Mouse (Mus musculus) macrophage (primary cell): ENCODE measurements around the gene Hist1h2bg. TPM values are rescaled to one million over a fixed set of nuclear protein-coding genes. Genes with fewer than 3 reads are reported as not detected.
"Not testable (repeated sequence)": the region's sequence is repeated elsewhere in the genome, so short reads cannot be mapped to it uniquely, and the experiment has no call there.

Experiments used
- H3K27ac ChIP-seq: fragments of 350-480 bp; formaldehyde crosslinking; 2 replicates; pipeline ENCODE4 v1.9.0; 2021
- H3K36me3 ChIP-seq: fragments of 350-480 bp; formaldehyde crosslinking; 2 replicates; pipeline ENCODE4 v1.9.0; 2021; ENCODE audit errors: inconsistent target
- H3K4me3 ChIP-seq: fragments of 350-480 bp; formaldehyde crosslinking; 2 replicates; pipeline ENCODE4 v1.9.0; 2021; ENCODE audit errors: inconsistent target
- H3K79me2 ChIP-seq: fragments of 350-480 bp; formaldehyde crosslinking; 2 replicates; pipeline ENCODE4 v1.9.0; 2021; ENCODE audit errors: inconsistent target
- WGBS: methylation state at CpG from one replicate; pipeline ENCODE4 v1.1.7; 2026; ENCODE audit warnings: inconsistent platforms; ENCODE audit not compliant: missing documents; 5-methylcytosine and 5-hydroxymethylcytosine counted together
- polyA plus RNA-seq: library from polyadenylated mRNA; stranded (reverse); fragments of 250-400 nt; gene quantifications from 3 replicates; pipeline ENCODE4 v1.2.4, GENCODE M21; 2018; ENCODE audit warnings: inconsistent platforms
- total RNA-seq, 78 experiments: library from RNA; depleted of rRNA; stranded (reverse); fragments of 250-400 nt; gene quantifications; 1 replicate in 9 of 78; 2 replicates in 24 of 78; 3 replicates in 43 of 78; 4 replicates in 2 of 78; pipeline ENCODE4 v1.2.4; 2018; ENCODE audit warnings: inconsistent platforms in 56 of 78

Hist1h2bg gene
- 10 to 100 TPM in 17 of 26 experiments, 1 to 10 TPM in 9; 3.7 to 73.8 (median 11.9) TPM for total RNA-seq (2018; cell fraction: chromatin; rRNA removed)
- 100 to 1,000 TPM in 1 of 26 experiments, 10 to 100 TPM in 25; 17.9 to 110 (median 36.8) TPM for total RNA-seq (2018; cell fraction: cytosol; rRNA removed)
- 10 to 100 TPM in 23 of 26 experiments, 1 to 10 TPM in 3; 3.5 to 63.4 (median 21.2) TPM for total RNA-seq (2018; cell fraction: nucleus; rRNA removed)
- 0.65 to 7.9 TPM (median 2.9 TPM) in 3 replicates for polyA plus RNA-seq

DNA sequence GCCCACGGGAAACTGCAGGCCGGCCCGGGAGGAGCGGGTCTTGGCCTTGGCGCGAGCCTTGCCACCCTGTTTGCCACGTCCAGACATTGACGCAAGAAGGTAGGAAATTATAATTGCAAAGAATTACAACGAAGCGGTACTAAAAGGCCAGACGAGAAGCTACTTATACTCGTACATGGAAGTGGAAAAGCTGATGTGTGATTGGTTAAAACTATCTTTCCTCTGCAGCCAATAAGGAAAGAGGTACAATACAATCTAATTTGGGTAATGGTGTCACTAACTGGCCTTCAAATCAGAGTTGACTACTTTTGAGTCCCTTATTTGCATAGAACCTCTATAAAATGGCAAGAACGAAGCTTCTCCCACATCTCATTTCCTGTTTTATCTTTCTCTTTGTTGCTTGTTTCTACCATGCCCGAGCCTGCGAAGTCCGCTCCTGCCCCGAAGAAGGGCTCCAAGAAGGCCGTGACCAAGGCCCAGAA, at the start of gene Hist1h2bg, which contains the start of gene Hist1h2ae:
Gene Hist1h2bg, plus strand, starts transcription at position 375 of the 482 bp plus-strand sequence.
Gene Hist1h2ae, minus strand, starts transcription at position 199 of the 482 bp plus-strand sequence.
- Histone ChIP-seq H3K4me3 (peak within 1 kb of the TSS; percentile 41), H3K27ac (peak within 1 kb of the TSS; percentile 75), H3K79me2 (peaks cover 18% of the 10 kb centered on the region; the same call in 1 of the 2 replicates), H3K36me3 (no peaks in the 10 kb centered on the region)
- WGBS: 0% methylated on average over 8 of the region's 18 CpGs

DNA sequence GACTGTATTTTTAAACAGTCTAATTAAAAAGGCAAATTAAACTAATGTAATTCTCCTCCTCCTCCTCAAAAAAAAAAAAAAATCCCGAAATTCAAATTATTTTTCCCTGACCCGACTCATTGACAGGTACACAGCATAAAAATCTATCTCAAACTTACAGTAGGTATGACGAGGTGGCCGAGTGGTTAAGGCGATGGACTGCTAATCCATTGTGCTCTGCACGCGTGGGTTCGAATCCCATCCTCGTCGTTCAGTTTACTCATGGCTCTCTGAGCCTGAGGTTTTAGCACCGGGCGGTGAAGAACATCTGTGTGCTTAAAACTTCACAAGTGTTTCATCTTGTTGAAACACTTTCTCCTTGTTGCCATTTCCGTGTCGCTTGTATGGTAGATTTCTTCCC, 49.5 kb upstream of the Hist1h2bg start:
- Histone ChIP-seq H3K79me2 (no peaks in the 10 kb centered on the region), H3K27ac (no peak overlapping the region), H3K4me3 (no peak overlapping the region), H3K36me3 (no peaks in the 10 kb centered on the region)
- 3% methylated on average over 14 of the region's 14 CpGs for WGBS

DNA sequence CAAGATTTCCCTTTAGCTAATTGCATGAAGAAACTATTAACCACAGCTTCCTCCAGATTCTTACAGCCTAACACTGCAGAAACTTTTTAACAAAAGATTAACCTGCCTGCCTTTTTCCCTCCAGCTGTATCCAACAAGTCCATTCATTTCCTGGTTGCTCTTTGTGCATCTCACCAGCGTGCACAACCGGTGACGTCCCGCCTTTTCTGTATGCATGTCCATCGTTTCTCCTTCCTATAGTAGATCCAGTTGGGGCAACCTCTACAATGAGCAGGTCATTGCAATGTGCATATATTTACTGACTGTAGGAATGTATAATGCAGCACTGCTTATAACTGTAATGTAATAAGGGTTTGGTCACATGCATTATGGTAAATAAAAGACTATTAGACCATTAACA, 47.2 kb upstream of the Hist1h2bg start:
- Histone ChIP-seq H3K79me2 (no peaks in the 10 kb centered on the region), H3K36me3 (no peaks in the 10 kb centered on the region), H3K4me3 (no peak overlapping the region), H3K27ac (no peak overlapping the region)
- WGBS: 45% methylated on average over 5 of the region's 5 CpGs

DNA sequence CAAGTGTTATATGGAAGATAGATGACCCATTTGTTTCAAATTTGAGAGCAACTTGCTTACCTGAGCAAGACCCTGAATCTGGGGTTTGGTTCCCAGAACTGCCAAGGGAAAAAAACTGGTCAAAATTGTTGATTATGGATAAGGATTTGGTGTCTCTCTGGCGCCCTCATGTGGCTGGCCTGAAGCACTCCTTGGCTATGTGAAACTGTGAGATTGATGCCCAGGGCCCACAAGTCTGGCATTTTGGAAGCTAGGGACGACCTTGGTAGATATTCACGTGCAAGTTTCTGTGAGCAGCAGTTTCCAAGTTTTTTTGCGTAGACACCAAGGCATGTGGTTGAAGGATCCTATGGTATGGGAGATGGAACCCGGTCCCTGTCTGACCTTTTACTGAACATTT, 46.5 kb upstream of the Hist1h2bg start:
- H3K4me3 ChIP-seq: no peak overlapping the region
- H3K79me2 ChIP-seq: no peaks in the 10 kb centered on the region
- no peaks in the 10 kb centered on the region for H3K36me3 ChIP-seq
- H3K27ac ChIP-seq: no peak overlapping the region
- 18% methylated on average over 5 of the region's 5 CpGs for WGBS

DNA sequence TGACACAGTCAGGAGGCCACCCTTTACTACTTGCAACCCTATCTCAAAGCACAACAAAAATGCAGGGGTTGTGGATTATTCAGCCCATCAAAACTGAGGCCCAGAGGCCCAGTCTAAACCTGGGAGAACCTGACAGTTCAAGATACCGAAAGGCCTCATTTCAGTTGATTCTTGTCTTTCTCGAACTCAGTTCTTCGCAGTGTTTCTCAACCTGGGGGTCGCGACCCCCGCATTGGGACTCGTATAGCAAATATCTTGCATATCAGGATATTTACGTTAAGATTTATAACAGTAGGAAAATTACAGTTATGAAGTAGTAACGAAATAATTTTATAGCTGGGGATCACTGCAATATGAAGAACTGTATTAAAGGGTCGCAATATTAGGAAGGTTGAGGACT, 45.3 kb upstream of the Hist1h2bg start:
- 6% methylated on average over 10 of the region's 10 CpGs for WGBS
- H3K27ac ChIP-seq: no peak overlapping the region

DNA sequence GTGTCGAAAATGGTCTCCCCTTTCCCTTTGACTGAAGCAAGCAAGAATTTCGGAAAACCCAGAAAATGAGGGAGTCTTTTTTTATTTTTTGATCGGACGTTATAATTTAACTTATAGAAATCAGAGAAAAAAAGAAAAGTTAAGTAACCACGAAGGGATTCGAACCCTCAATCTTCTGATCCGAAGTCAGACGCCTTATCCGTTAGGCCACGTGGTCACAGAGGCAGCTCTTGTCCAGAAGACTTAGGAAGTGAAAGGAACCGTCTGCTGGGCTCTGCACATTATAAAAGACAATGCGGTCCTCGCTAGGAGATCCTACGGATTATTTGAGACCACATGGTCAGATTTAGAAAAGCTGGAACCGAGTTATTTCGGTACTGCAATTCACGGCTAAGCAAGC, 44.9 kb upstream of the Hist1h2bg start:
- Histone ChIP-seq H3K4me3 (peak overlapping the region; percentile 27), H3K27ac (no peak overlapping the region), H3K79me2 (no peaks in the 10 kb centered on the region), H3K36me3 (no peaks in the 10 kb centered on the region)
- WGBS: 1% methylated on average over 15 of the region's 17 CpGs

More for the DNA sequence above, 45.3 kb upstream of the Hist1h2bg start:
- Histone ChIP-seq H3K79me2 (no peaks in the 10 kb centered on the region), H3K36me3 (no peaks in the 10 kb centered on the region), H3K4me3 (peak overlapping the region; percentile 27; the same call in 1 of the 2 replicates)

DNA sequence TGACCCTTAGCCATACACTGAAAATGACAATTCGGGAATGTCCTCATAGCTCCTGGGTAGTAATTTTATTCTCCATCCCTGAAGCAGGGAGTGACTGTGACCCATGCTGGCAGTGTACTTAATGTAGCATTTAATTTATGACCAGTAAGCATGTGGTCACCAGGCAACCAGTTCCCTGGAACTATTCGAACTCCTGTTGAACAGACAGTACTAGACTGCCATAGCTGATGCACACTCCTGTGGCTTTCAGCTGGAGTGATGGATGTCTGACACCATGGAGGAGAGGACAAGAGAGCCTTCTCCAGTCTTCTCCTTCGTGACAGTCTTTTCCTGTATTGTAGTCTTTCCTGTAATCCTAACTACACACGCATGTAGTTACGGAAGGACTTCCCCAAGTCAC, 42.2 kb upstream of the Hist1h2bg start:
- H3K27ac ChIP-seq: no peak overlapping the region
- WGBS: 93% methylated on average over 5 of the region's 5 CpGs

DNA sequence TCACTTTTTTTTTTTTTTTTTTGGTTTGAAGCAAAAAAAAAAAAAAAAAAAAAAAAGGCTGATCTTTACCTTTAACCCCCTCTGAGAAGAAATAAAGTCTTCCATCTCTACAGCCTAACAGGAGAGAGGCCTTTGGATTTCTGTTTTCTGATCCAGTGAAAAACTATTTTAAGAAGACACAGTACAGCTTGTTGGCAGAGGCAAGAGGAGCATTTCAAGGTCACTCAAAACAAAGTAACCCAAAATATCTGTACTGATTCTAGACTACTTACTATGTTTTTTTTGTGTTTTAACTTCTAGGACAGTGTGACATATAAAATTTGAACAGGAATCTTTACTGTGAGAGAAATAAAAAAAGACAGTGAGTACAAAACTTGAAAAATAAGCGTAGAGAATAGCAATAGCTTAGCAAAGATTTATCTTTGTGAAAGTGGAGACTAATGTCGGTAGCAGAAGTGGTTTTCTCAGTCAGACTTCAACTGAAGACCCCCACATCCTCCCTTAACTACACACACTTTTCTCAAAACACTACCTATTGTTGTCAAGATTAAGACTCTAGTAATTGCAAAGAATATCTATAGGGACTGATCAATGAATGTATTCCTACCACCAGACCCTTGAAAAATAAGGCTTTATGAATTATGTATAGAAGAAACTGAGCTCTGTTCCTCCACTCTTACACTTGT, 41.6 kb upstream of the Hist1h2bg start:
- 26% methylated on average over 2 of the region's 2 CpGs for WGBS
- Histone ChIP-seq H3K4me3 (peak overlapping the region; percentile 58), H3K27ac (peak overlapping the region; percentile 91; the same call in 1 of the 2 replicates), H3K79me2 (no peaks in the 10 kb centered on the region), H3K36me3 (no peaks in the 10 kb centered on the region)

More for the DNA sequence above, 42.2 kb upstream of the Hist1h2bg start:
- Histone ChIP-seq H3K4me3 (no peak overlapping the region), H3K36me3 (no peaks in the 10 kb centered on the region), H3K79me2 (no peaks in the 10 kb centered on the region)

DNA sequence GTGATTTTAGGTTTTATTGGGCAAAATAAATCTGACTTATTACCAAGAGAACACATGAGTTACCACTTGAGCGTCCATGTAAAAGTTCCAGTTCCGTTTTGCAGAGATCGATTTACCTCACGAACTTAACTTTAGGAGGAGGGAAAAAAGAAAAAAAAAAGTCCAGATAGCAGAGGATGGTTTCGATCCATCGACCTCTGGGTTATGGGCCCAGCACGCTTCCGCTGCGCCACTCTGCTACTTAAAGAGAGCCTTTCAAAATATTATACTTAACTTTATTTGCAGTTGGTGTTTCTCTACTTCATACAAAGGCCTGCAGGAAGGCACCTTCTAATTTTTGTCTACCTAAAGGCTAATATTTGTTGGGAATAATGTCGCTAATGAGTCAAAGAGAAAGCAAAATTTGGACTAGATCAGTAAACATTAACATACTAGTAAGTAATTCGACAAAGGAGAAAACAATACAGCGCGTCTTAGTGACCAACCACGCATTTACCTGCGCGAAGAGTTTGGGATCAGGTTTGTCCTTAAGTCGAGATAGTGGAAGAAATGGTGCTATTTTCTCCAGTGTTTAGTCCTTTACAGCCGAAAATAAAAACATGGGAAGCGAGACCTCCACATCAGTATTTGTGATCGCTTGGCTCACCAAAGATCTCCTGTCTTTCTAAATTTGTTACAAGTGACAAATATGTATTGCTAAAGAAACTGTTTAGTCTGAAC, 40.9 kb upstream of the Hist1h2bg start:
- H3K36me3 ChIP-seq: no peaks in the 10 kb centered on the region
- H3K27ac ChIP-seq: peak overlapping the region; percentile 91
- whole genome bisulfite sequencing: 2% methylated on average over 20 of the region's 20 CpGs
- no peaks in the 10 kb centered on the region for H3K79me2 ChIP-seq
- H3K4me3 ChIP-seq: peak overlapping the region; percentile 58

DNA sequence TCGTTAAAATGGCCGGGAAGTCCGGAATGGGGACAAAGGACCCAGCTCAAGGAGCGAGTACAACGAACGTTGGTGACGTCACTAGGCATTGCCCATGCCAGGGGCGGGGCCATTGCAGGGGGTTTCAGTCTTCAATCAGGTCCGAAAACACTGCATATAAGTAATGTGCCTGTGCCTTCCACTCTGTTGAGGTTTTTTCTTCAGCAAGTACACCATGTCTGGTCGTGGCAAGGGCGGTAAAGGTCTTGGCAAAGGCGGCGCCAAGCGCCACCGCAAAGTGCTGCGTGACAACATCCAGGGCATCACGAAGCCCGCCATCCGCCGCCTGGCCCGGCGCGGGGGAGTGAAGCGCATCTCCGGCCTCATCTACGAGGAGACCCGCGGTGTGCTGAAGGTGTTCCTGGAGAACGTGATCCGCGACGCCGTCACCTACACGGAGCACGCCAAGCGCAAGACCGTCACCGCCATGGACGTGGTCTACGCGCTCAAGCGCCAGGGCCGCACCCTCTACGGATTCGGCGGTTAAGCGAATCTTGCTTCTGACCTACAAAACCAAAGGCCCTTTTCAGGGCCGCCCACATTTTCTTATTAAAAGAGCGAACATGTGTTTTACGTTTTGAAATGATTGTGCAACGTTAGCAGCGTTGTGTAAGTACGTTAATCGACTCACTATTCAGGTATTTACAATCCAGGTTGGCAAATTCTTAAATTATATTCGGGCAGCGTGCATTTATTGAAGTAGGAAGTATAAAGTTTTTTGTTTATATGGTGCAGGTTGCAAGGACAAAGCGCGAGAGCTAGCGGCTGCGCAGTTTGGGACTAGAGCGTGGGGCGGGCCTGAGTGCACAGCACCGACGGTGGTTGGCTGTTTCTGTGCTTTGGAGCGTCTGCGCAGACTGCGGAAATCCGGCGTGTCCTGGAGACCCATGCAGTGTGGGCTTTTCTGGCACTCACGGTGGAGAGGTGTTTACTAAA, 40.0 kb upstream of the Hist1h2bg start, which contains the start of gene Hist1h4h:
Gene Hist1h4h, plus strand, starts transcription at position 150 of the 975 bp plus-strand sequence.
- under 1% methylated on average over 50 of the region's 70 CpGs for WGBS
- Histone ChIP-seq H3K36me3 (no peaks in the 10 kb centered on the region), H3K27ac (peak within 1 kb of the TSS; percentile 91), H3K79me2 (no peaks in the 10 kb centered on the region), H3K4me3 (peak within 1 kb of the TSS; percentile 58)

DNA sequence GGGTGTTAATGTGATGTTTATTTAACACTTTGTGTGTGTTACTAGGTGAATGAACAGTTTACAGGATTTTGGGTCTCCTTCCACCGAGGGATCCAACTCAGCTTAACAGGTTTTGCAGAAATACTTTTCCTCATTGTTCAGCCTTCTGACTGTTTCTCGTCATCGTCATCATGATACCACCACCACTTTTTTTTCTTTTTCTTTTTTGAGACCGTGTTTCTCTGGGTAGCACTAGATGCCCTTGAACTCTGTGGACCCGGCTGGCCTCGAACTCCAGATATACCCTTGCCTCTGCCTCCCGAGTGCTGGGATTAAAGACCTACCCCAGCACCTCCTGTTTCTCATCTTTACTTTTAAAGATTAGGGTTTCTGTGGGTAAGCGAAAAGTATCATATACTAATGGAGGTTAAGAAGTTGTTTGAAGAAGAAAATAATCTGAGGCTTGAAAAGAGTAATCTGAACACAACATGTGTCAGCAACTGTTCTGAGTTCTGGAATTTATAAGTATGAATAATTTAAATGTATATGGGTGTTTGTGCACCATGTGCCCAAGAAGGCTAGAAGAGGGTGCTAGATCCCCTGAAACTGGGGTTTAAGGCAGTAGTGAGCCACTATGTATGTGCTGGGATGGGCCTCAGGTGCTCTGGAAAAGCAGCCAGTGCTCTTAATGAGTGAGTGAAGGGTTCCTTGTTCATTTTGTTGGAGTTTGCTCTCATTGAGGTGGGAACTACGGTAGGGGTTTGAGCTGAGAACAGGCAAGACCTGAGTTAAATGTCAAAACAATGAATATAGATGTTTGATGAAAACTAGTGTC, 38.7 kb upstream of the Hist1h2bg start:
- Histone ChIP-seq H3K79me2 (no peaks in the 10 kb centered on the region), H3K36me3 (no peaks in the 10 kb centered on the region), H3K27ac (peak overlapping the region; percentile 91), H3K4me3 (peak overlapping the region; percentile 37)
- 36% methylated on average over 9 of the region's 9 CpGs for WGBS

DNA sequence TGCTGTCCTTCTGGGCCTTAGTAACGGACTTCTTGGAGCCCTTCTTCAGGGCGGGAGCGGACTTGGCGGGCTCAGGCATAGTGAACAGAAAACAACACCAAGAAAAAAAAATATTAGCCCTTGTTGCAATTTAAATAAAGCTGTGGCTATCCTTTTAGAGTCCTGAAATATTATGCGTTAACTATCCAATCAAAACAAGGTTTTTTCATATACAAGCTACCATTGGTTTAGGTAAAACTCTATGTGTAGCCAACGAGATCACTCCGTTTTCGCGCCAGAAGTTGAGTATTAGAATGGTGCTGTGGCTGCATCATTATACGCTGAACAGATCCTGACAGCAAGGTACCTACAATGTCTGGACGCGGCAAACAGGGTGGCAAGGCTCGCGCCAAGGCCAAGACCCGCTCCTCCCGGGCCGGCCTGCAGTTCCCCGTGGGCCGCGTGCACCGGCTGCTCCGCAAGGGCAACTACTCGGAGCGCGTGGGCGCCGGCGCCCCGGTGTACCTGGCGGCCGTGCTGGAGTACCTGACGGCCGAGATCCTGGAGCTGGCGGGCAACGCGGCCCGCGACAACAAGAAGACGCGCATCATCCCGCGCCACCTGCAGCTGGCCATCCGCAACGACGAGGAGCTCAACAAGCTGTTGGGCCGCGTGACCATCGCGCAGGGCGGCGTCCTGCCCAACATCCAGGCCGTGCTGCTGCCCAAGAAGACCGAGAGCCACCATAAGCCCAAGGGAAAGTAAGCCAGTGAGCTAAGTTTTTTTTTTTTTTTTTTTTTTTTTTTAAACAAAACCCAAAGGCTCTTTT, 37.4 kb upstream of the Hist1h2bg start, which contains the start of gene Hist1h2af:
Gene Hist1h2af, plus strand, starts transcription at position 347 of the 808 bp plus-strand sequence.
- 4% methylated on average over 12 of the region's 53 CpGs for WGBS
- peak within 1 kb of the TSS; percentile 41 for H3K4me3 ChIP-seq
- not testable (repeated sequence) for H3K79me2 ChIP-seq, H3K36me3 ChIP-seq
- H3K27ac ChIP-seq: peak within 1 kb of the TSS; percentile 91
